Mouse (Mus musculus) liver, embryonic 14.5 days (tissue): ENCODE measurements at regions not wholly inside any gene's neighbourhood (a gene's known extent, or its start where the extent isn't known, plus 50 kb on each side); places are given as distances from the start of the nearest gene placed in this dataset.

Source experiments
- ATAC-seq: fragments of 200-750 bp; cut with Nextera tagmentation; 2 replicates; pipeline ENCODE4 v1.8.0; 2017; ENCODE audit warnings: moderate number of reproducible peaks, mild to moderate bottlenecking, moderate library complexity; ENCODE audit not compliant: insufficient read depth
- DNase-seq, 3 experiments: peaks; one replicate each; pipeline ENCODE4 v3.0.0-alpha.2; 2012 to 2013; ENCODE audit warnings: low read depth in 3 of 3, low spot score in 3 of 3
- H3K27ac ChIP-seq: fragments of 300-500 bp; sonication (generic); 2 replicates; pipeline ENCODE4 v1.5.1; 2014; ENCODE audit warnings: moderate library complexity, mild to moderate bottlenecking, control low read depth, inconsistent platforms
- H3K27me3 ChIP-seq: fragments of 300-500 bp; sonication (generic); 2 replicates; pipeline ENCODE4 v1.6.1; 2014; ENCODE audit warnings: mild to moderate bottlenecking, low read length, moderate library complexity; ENCODE audit not compliant: control insufficient read depth, insufficient read depth
- H3K36me3 ChIP-seq: fragments of 300-500 bp; sonication (generic); replicated peaks from 2 replicates; pipeline ENCODE4 v1.6.1; 2014; ENCODE audit warnings: low read depth; ENCODE audit not compliant: control insufficient read depth, insufficient read depth
- H3K4me1 ChIP-seq, 2 experiments: fragments of 200-500 bp in 1 of 2; fragments of 300-500 bp in 1 of 2; sonication (generic) in 1 of 2; replicated peaks; 2 replicates each; pipeline ENCODE4 v1.6.1; 2012 to 2014; ENCODE audit warnings: antibody characterized with exemption in 1 of 2, inconsistent platforms in 1 of 2, low read length in 1 of 2; ENCODE audit not compliant: control insufficient read depth in 2 of 2, insufficient read depth in 2 of 2
- H3K4me2 ChIP-seq: fragments of 300-500 bp; sonication (generic); 2 replicates; pipeline ENCODE4 v1.6.1; 2014; ENCODE audit warnings: low read depth, mild to moderate bottlenecking, control low read depth, moderate library complexity
- H3K4me3 ChIP-seq, 2 experiments: fragments of 200-500 bp in 1 of 2; fragments of 300-500 bp in 1 of 2; sonication (generic) in 1 of 2; 2 replicates each; pipeline ENCODE4 v1.5.1; 2012 to 2014; ENCODE audit warnings: low read depth in 2 of 2, low read length in 2 of 2, mild to moderate bottlenecking in 2 of 2, control low read depth in 1 of 2, inconsistent platforms in 1 of 2, moderate library complexity in 1 of 2; ENCODE audit not compliant: insufficient read depth in 1 of 2
- H3K9ac ChIP-seq: fragments of 300-500 bp; sonication (generic); replicated peaks from 2 replicates; pipeline ENCODE4 v1.6.1; 2014; ENCODE audit warnings: mild to moderate bottlenecking, control low read depth, moderate library complexity
- H3K9me3 ChIP-seq: fragments of 300-500 bp; sonication (generic); 2 replicates; pipeline ENCODE4 v1.6.1; 2016; ENCODE audit warnings: low read length, mixed read lengths; ENCODE audit not compliant: control insufficient read depth
- CTCF ChIP-seq: IDR thresholded peaks from 2 replicates; pipeline ENCODE4 v1.5.1; 2016; ENCODE audit warnings: antibody characterized with exemption, low read depth, control low read depth
- EP300 ChIP-seq: IDR thresholded peaks from 2 replicates; pipeline ENCODE4 v1.6.1; 2016; ENCODE audit warnings: antibody characterized with exemption, low read depth
- WGBS: fragments of 180-500 bp; shearing (Covaris S2); extraction: QIAGEN DNeasy Blood & Tissue Kit; methylation state at CpG from one replicate; pipeline ENCODE4 v1.1.7; 2014; ENCODE audit not compliant: insufficient replicate concordance; 5-methylcytosine and 5-hydroxymethylcytosine counted together

- Histone ChIP-seq H3K9ac (no peak overlapping the region), H3K27ac (no peak overlapping the region), H3K36me3 (no peaks in the 10 kb centered on the region), H3K9me3 (no peaks in the 10 kb centered on the region), H3K4me2 (no peak overlapping the region), H3K4me3 (no peak overlapping the region), H3K27me3 (no peaks in the 10 kb centered on the region), H3K4me1 (no peaks in the 10 kb centered on the region)
- WGBS: 48% methylated on average over 2 of the region's 2 CpGs
- ATAC-seq: no peak
- DNase-seq: no peak
- TF ChIP-seq EP300 (no peak), CTCF (no peak)
Observed at GRCm38 (mm10) chr3:82640052-82640451, 92.2 kb upstream of the Npy2r start.

GRCm38 (mm10) chr3:82636666-82637065, 88.8 kb upstream of the Npy2r start:
- no peak overlapping the region for H3K4me3 ChIP-seq
- H3K4me1 ChIP-seq: no peaks in the 10 kb centered on the region
- H3K9me3 ChIP-seq: no peaks in the 10 kb centered on the region
- no peak overlapping the region for H3K4me2 ChIP-seq
- TF ChIP-seq EP300: no peak
- no peak for TF ChIP-seq CTCF
- H3K27me3 ChIP-seq: no peaks in the 10 kb centered on the region
- no peak overlapping the region for H3K27ac ChIP-seq
- ATAC-seq (no peak), DNase-seq (no peak)
- H3K9ac ChIP-seq: no peak overlapping the region
- no peaks in the 10 kb centered on the region for H3K36me3 ChIP-seq
- 3% methylated on average over 3 of the region's 3 CpGs for WGBS

GRCm38 (mm10) chr3:82620418-82621003, 72.6 kb upstream of the Npy2r start:
- no peaks in the 10 kb centered on the region for H3K27me3 ChIP-seq
- H3K27ac ChIP-seq: no peak overlapping the region
- TF ChIP-seq CTCF (no peak), EP300 (no peak)
- H3K4me1 ChIP-seq: no peaks in the 10 kb centered on the region
- ATAC-seq: no peak
- no peak overlapping the region for H3K9ac ChIP-seq
- WGBS: 50% methylated on average over 3 of the region's 3 CpGs
- no peak overlapping the region for H3K4me3 ChIP-seq
- H3K36me3 ChIP-seq: no peaks in the 10 kb centered on the region
- no peak overlapping the region for H3K4me2 ChIP-seq
- no peaks in the 10 kb centered on the region for H3K9me3 ChIP-seq
- DNase-seq: no peak

- WGBS: 62% methylated on average over 5 of the region's 5 CpGs
- ATAC-seq (no peak), DNase-seq (no peak)
- TF ChIP-seq CTCF: no peak
- TF ChIP-seq EP300: no peak
- Histone ChIP-seq H3K36me3 (no peaks in the 10 kb centered on the region), H3K4me2 (no peak overlapping the region), H3K27me3 (no peaks in the 10 kb centered on the region), H3K27ac (no peak overlapping the region), H3K4me1 (no peaks in the 10 kb centered on the region), H3K9ac (no peak overlapping the region), H3K9me3 (no peaks in the 10 kb centered on the region), H3K4me3 (no peak overlapping the region)
Observed at GRCm38 (mm10) chr3:82619371-82619770, 71.5 kb upstream of the Npy2r start.

GRCm38 (mm10) chr3:82601880-82602279, 54.0 kb upstream of the Npy2r start:
- Histone ChIP-seq H3K4me1 (no peaks in the 10 kb centered on the region), H3K27ac (no peak overlapping the region), H3K27me3 (no peaks in the 10 kb centered on the region), H3K9me3 (no peaks in the 10 kb centered on the region), H3K4me3 (no peak overlapping the region), H3K36me3 (no peaks in the 10 kb centered on the region), H3K4me2 (no peak overlapping the region), H3K9ac (no peak overlapping the region)
- no peak for ATAC-seq
- WGBS: 55% methylated on average over 4 of the region's 4 CpGs
- no peak for DNase-seq
- TF ChIP-seq EP300: no peak
- TF ChIP-seq CTCF: no peak
